Mouse (Mus musculus) right cerebral cortex, postnatal 10 days (tissue): ENCODE results near the gene Pgls.

Experiments
- DNase-seq, 2 experiments: peaks; one replicate each; pipeline ENCODE4 v3.0.0; 2021; ENCODE audit warnings: low spot score in 2 of 2

Gene Pgls

DNA sequence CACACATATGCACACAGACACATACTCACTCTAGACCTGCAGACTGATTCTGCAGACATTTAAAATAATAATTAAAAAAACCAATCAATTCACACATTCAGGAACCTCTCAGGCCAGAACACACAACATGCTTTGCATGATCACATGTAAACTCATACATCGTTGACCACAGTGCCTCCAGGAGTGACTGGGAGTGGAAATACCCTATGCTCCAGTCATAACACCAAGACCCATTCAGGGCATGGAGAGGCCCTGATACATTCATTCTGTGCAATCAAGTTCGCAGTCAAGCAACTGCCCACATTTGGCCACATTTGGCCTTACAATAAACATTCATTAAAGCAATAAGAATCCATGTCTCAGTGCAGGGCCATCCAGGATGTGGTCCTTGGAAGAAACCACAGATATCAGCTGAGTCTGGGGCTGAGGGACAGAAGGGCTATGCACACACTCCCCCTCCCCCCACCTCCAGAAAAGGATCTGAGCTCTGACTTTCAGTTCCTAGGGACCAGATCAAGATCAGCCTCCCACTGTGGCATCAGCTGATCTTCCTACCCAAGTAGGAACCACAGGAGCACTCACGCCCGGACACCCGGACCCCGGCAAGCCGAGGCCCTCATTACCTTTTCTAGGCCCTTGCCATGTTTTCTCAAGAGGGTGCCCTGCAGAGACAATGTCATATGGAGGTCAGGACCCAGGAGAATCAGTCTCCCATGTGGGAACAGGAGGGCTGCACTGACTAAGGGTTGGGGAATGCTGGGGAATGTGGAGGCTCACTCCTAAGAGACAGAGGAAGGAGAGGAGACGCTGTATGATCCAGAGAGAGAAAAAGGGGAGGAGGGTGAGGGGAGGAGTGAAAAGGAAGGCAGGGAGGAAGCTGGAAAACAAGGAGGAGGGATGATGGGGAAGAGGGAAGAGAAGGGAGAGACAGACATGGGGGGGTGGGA, 45.4 kb downstream of the Pgls start:
- peak in 1 of 2 experiments; percentile 48 for DNase-seq

GRCm38 (mm10) chr8:71638321-71638720, 46.3 kb downstream of the Pgls start:
- DNase-seq = no peak

DNA sequence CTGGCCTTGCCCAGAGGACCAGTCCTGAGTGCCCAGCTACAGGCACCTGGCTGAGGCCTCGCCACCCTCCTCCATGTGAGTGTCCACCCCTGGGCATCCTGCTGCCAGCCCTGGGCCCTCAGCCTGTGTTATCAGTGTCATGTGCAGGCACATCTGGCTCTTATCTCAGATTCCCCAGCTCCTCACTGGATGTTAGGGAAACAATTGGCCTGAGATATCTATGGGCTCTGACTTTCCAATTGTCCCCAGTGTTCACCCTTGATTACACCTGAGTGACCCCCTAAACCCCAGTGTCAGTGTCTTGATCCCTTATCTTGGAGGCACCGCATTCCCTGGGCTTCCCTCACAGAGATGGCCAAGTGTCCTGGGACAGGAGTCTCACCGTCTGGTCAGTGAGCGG, 47.3 kb downstream of the Pgls start:
- no peak for DNase-seq

- no peak for DNase-seq
Observed at GRCm38 (mm10) chr8:71645510-71645909, 53.5 kb downstream of the Pgls start.
